Mouse (Mus musculus): ENCODE data around the gene Myt1l. TPM values are rescaled to one million over a fixed set of nuclear protein-coding genes. Genes with fewer than 3 reads are reported as not detected.

The Myt1l gene
- total RNA-seq, 2 experiments from 2014 or later = 202 to 240 TPM

GRCm38 (mm10) chr12:29795107-29795673, 267.0 kb downstream of the Myt1l start:
- DNase-seq (ENCODE audit: extremely low spot score in 1 of 2, low spot score in 1 of 2) = no peak

- DNase-seq (ENCODE audit: extremely low spot score in 1 of 2, low spot score in 1 of 2) = no peak
Measured at GRCm38 (mm10) chr12:29798595-29799391, 270.6 kb downstream of the Myt1l start.

DNA sequence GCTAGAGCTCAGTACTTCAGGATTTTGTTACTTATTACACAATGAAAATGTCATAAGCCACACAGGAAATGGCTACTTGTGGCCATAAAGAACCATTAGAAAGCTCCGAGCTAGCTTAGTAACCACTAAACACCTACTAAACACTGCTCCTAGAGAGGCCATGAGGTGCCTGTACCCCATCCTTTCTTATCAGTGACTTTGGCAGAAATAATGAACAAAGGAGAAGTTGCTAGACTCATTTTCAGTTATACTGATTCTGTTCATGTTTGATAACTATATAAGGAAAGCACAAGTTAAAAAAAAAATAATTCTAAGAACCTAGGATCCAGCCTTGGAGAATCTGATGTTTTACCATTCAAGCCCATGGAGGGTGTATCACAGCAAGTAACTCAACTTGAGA, 278.2 kb downstream of the Myt1l start:
- DNase-seq (ENCODE audit: extremely low spot score in 1 of 2, low spot score in 1 of 2) = no peak

DNA sequence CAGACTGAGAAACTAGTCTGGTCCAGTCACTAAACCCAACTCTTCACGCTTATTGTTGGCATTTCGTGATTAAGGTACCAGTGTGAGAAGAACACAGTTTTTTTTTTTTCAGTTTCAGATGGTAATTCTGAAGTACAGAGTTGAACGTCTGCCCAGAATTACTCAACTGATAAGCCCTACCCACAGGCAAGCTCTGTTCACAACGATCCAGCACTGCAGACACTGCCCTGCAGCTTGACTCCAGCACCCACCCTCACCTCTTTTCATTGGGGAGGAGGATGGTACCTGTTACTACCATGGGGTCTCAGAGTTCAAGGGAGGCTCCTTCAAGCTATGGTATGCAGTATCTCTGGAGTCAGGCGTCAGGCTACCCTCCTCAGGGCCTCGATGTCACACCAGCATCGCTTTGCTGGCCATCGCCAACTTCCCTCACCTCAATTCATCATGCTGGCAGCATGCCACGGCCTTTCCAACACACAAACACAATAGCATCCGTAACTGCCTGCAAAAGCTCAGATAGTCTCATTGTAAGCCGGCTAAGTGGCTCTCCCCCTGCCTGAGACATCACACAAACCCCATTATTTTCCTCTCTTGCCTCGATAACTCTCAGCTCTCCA, 281.5 kb downstream of the Myt1l start:
- no peak for DNase-seq (ENCODE audit: extremely low spot score in 1 of 2, low spot score in 1 of 2)

DNA sequence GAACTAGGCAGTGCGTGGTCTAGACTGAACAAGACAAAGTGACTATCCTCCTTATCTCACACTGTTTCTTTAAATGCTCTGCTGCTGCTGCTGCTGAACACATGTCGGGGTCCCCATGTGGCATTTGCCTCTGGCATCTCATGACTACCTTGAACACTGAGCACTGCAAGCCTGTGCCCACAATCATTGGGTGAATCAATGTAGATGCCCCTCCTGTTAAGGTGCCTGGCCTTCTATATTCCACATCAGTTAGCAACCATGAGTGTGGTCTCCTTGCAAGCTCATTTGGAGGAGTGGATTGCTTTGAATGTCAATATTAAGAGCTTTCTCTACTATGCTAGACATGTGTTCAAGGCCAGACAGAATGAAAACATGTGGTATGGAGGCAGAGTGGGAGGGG, 287.3 kb downstream of the Myt1l start:
- DNase-seq (ENCODE audit: extremely low spot score in 1 of 2, low spot score in 1 of 2) = no peak

GRCm38 (mm10) chr12:29816130-29816529, 287.9 kb downstream of the Myt1l start:
- DNase-seq (ENCODE audit: extremely low spot score in 1 of 2, low spot score in 1 of 2) = no peak

DNA sequence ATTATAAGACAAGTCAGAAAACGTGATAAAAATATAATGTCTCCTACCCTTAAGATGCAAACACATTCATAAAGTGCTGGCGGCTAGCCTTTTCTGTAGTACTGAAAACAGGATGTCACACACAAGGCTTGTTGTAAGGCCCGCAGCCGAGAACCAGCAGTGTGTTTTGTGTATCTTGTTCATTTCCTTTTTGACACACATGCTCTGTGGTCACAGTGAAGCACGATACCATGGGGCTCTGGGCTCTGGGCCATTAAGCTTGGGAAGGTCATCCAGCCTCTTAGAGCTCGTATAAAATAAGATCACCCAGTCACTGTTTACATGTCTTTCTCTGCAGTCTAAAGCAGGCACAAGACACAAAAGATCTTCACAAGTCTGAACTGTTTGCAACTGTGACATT, 288.6 kb downstream of the Myt1l start:
- DNase-seq (ENCODE audit: extremely low spot score in 1 of 2, low spot score in 1 of 2) = no peak

DNA sequence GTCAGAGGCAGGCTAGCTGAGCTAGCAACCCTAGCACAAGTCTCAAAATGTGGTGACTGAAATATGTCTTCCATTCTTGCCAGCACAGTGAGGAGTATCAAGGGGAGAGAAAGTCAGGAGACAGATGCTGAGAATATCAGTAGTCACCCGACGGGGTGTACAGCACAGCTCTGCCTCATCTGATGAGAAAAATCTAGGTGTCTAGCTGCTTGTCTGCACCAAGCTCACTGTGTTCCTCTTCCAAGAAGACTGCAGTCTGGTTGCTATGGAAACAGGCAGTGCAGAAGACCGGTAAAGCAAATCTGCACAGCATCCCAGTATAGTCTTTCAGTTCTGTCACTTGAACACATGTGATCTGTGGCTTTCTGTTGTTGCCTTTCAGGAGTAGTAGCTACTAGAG, 294.0 kb downstream of the Myt1l start:
- no peak for DNase-seq (ENCODE audit: extremely low spot score in 1 of 2, low spot score in 1 of 2)

DNA sequence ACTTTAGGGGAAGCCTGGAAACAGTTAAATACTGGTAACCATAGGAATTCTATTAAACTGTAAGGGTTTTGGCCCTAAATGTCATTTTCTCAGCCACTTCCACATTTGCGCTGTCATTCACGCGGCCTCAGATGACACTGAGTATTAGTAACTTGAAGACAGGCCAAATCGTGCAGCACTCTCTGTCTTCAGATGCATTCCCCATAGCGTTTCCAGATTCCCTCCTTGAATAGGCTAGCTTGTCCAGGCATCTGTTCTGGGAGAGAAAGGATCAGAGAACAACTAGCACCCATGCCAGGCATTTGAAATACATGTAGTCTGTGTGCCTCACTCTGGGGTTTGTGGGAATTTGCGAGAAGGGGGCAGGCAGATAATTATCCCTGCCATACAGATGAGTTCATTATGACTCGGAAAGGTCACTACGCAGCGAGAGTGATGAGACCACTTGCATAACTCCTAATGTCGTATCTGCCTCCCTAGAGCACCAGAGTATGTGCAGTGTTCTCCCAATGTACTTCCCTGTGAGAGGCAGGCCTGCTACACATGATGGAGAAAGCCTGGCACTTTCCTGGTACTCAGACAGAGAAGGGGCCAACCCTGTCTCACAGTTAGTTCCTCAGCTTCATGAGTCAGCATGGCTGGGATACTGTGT, 295.7 kb downstream of the Myt1l start:
- DNase-seq (ENCODE audit: extremely low spot score in 1 of 2, low spot score in 1 of 2) = no peak

- DNase-seq (ENCODE audit: extremely low spot score in 1 of 2, low spot score in 1 of 2) = no peak
Measured at GRCm38 (mm10) chr12:29830571-29830970, 302.4 kb downstream of the Myt1l start.

DNA sequence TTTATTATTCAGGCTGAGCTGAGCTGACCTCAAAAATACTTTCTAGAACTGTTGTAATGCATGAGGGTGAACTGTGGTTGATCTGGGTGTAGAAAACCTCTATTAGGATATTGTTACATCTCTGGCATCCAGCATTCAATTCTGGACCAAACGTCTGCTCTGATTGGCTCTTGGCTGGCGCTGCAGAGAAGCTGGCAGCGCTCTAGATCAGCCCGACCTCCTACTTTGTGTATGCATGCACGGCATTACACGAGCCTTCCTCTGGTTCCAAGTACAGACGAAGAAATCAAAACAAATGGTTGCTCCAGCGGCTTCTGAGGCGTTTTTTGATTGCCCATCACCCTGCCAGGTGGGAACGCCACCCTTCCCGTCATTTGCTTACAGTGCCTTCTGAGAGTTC, 303.2 kb downstream of the Myt1l start:
- no peak for DNase-seq (ENCODE audit: extremely low spot score in 1 of 2, low spot score in 1 of 2)

- DNase-seq (ENCODE audit: extremely low spot score in 1 of 2, low spot score in 1 of 2) = no peak
Measured at GRCm38 (mm10) chr12:29837301-29837791, 309.2 kb downstream of the Myt1l start.

GRCm38 (mm10) chr12:29838421-29838820, 310.2 kb downstream of the Myt1l start:
- no peak for DNase-seq (ENCODE audit: extremely low spot score in 1 of 2, low spot score in 1 of 2)

- DNase-seq (ENCODE audit: extremely low spot score in 1 of 2, low spot score in 1 of 2) = no peak
Measured at GRCm38 (mm10) chr12:29849936-29850335, 321.8 kb downstream of the Myt1l start.

GRCm38 (mm10) chr12:29854151-29854585, 326.0 kb downstream of the Myt1l start:
- DNase-seq (ENCODE audit: extremely low spot score in 1 of 2, low spot score in 1 of 2) = no peak

DNA sequence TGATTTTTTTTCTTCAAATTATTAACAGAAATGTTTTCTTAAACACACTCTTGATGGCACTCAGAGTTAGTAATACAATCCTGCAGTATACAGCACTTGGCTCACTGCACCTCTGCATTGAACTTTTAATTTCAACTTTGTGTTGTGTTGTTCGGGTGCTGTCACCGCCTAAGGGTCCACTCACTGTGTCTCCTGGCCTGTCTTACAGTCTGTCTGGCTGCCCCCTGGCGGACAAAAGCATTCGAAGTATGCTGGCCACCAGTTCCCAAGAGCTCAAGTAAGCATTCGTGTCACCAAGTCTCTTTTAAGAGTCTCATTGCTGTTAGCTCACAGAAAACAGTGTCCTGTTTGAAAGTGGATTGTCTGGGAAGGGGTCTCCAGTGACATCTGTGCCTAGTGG, 326.8 kb downstream of the Myt1l start:
- peak in 1 of 2 experiments; percentile 73 for DNase-seq (ENCODE audit: extremely low spot score in 1 of 2, low spot score in 1 of 2)

GRCm38 (mm10) chr12:29860986-29861385, 332.8 kb downstream of the Myt1l start:
- no peak for DNase-seq (ENCODE audit: extremely low spot score in 1 of 2, low spot score in 1 of 2)

- DNase-seq (ENCODE audit: extremely low spot score in 1 of 2, low spot score in 1 of 2) = no peak
Measured at GRCm38 (mm10) chr12:29868295-29868694, 340.1 kb downstream of the Myt1l start.

DNA sequence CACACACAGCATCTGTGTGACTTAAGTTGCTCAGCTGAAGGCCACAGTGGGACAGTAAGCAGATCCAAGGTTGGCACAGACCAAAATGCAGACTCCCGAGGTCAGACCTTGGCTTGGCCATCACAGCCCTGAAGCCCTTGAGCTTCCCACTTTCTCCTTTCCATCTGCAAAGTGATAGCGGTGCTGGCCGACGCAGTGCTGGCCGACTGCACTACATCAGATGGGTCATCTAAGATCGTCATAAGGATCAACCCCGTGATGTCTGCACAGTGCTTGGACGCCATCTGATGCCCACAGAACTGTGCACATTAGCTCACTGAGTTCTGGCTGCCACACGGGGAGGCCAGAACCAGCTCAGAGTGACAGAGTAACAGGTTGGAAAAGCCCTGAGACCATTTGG, 340.6 kb downstream of the Myt1l start:
- DNase-seq (ENCODE audit: extremely low spot score in 1 of 2, low spot score in 1 of 2) = no peak

- DNase-seq (ENCODE audit: extremely low spot score in 1 of 2, low spot score in 1 of 2) = peak; percentile 71 to 76
Measured at GRCm38 (mm10) chr12:29872156-29872815, 344.1 kb downstream of the Myt1l start.
